Mouse (Mus musculus) liver, adult 2 months (tissue): Measurements from ENCODE around the gene Kpna7. TPM values are rescaled to one million over a fixed set of nuclear protein-coding genes. Genes with fewer than 3 reads are reported as not detected.
"Not testable (repeated sequence)": the region's sequence is repeated elsewhere in the genome, so short reads cannot be mapped to it uniquely, and the experiment has no call there.

Source experiments
- DNase-seq: peaks from one replicate; pipeline ENCODE4 v3.0.0-alpha.2; 2011; ENCODE audit warnings: low read depth, low spot score; ENCODE audit errors: extremely low read depth
- H3K27ac ChIP-seq: fragments of 200-500 bp; replicated peaks from 2 replicates; pipeline ENCODE4 v1.5.1; 2012; ENCODE audit warnings: low read depth, mild to moderate bottlenecking, control low read depth, inconsistent platforms, low read length; ENCODE audit not compliant: insufficient read depth
- H3K27me3 ChIP-seq: fragments of 200-500 bp; 2 replicates; pipeline ENCODE4 v1.6.1; 2012; ENCODE audit warnings: mild to moderate bottlenecking, moderate library complexity, low read length, inconsistent platforms; ENCODE audit not compliant: control insufficient read depth, insufficient read depth
- H3K36me3 ChIP-seq: fragments of 200-500 bp; 2 replicates; pipeline ENCODE4 v1.6.1; 2012; ENCODE audit warnings: low read length, inconsistent platforms; ENCODE audit not compliant: control insufficient read depth, insufficient read depth
- H3K4me1 ChIP-seq: fragments of 200-500 bp; 2 replicates; pipeline ENCODE4 v1.6.1; 2011; ENCODE audit warnings: low read length; ENCODE audit not compliant: control insufficient read depth, insufficient read depth
- H3K4me3 ChIP-seq: fragments of 200-500 bp; 2 replicates; pipeline ENCODE4 v1.5.1; 2011; ENCODE audit warnings: low read depth, mild to moderate bottlenecking, control low read depth, low read length, moderate library complexity; ENCODE audit not compliant: insufficient read depth
- H3K79me2 ChIP-seq: fragments of 200-500 bp; 2 replicates; pipeline ENCODE4 v1.6.1; 2012; ENCODE audit warnings: inconsistent platforms, mild to moderate bottlenecking, low read length, moderate library complexity; ENCODE audit not compliant: control insufficient read depth, insufficient read depth
- H3K9ac ChIP-seq: fragments of 200-500 bp; 2 replicates; pipeline ENCODE4 v1.6.1; 2012; ENCODE audit warnings: low read depth, mild to moderate bottlenecking, control low read depth, inconsistent platforms, low read length
- CTCF ChIP-seq: fragments of 200-500 bp; IDR thresholded peaks from 2 replicates; pipeline ENCODE4 v1.5.1; 2011; ENCODE audit warnings: low read depth, low read length, control low read depth
- POLR2A ChIP-seq: fragments of 200-500 bp; IDR thresholded peaks from 2 replicates; pipeline ENCODE4 v1.6.1; 2011; ENCODE audit warnings: low read length, control low read depth; ENCODE audit not compliant: insufficient read depth; ENCODE audit errors: extremely low read depth
- WGBS: fragments of 180-500 bp; shearing (Covaris S2); methylation state at CpG from one replicate; pipeline ENCODE4 v1.1.7; 2018; 5-methylcytosine and 5-hydroxymethylcytosine counted together
- polyA plus RNA-seq: library from polyadenylated mRNA; depleted of rRNA; stranded (reverse); fragments of >200 nt; gene quantifications from 2 replicates; pipeline ENCODE4 v1.2.3, GENCODE M21; 2012
- total RNA-seq: library from RNA; depleted of rRNA; stranded (reverse); fragments of >200 nt; gene quantifications from 2 replicates; pipeline ENCODE4 v1.2.3, GENCODE M21; 2014

Gene Kpna7
- total and polyA plus RNA-seq, 2 experiments: not detected

DNA sequence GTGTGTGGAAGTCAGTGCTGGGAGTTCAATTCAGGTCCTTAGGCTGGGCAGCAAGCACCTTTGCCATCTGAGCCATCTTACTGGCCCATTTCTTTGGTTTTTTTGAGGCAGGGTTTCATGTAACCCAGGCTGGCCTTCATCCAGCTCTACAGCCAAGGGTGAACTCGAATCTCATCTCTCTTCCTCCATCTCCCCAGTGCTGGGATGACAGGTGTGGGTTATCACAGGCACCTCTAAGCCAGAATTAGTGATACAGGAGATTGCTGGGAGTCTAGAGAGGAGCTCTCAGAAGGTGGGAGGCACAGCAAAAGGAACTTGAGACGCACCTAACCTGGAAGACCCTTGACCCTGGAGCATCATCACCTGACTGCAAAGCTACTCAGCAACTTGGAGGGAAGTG, 29.6 kb upstream of the Kpna7 start:
- WGBS: 23% methylated on average over 2 of the region's 2 CpGs
- Histone ChIP-seq H3K4me1 (peaks cover 2% of the 10 kb centered on the region; the same call in 1 of the 2 replicates), H3K27me3 (no peaks in the 10 kb centered on the region), H3K36me3 (0 out of 2 replicates have a peak, but pooled peaks cover 1% of the 10 kb centered on the region), H3K9ac (no peak overlapping the region), H3K79me2 (peaks cover 2% of the 10 kb centered on the region; the same call in 1 of the 2 replicates), H3K27ac (no peak overlapping the region), H3K4me3 (no peak overlapping the region)
- no peak for DNase-seq
- TF ChIP-seq CTCF (no peak), POLR2A (no peak)

DNA sequence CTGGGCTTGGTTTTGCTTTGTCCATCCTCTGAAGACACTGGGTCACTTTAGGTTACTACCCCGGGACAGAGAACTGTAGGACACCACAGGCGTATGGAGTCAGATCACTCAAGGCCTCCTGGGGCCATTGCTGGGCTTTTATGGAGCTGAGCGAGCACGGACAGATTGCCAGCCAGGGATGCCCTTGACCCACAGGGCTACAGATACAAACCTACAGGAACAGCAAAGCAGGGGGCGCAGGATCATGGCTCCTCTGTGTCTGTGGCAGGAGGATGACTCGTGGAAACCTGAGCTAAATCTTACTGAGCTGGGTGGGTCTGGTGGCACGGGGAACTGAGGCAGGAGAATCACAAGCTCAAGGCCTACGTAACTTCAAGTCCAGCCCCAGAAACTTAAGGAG, 28.7 kb upstream of the Kpna7 start:
- Histone ChIP-seq H3K9ac (no peak overlapping the region), H3K4me3 (no peak overlapping the region), H3K36me3 (peaks cover 7% of the 10 kb centered on the region), H3K79me2 (no peaks in the 10 kb centered on the region; the same call in 1 of the 2 replicates), H3K4me1 (peaks cover 2% of the 10 kb centered on the region; the same call in 1 of the 2 replicates), H3K27ac (no peak overlapping the region), H3K27me3 (no peaks in the 10 kb centered on the region)
- WGBS: 81% methylated on average over 8 of the region's 8 CpGs
- TF ChIP-seq CTCF (no peak), POLR2A (no peak)
- no peak for DNase-seq

DNA sequence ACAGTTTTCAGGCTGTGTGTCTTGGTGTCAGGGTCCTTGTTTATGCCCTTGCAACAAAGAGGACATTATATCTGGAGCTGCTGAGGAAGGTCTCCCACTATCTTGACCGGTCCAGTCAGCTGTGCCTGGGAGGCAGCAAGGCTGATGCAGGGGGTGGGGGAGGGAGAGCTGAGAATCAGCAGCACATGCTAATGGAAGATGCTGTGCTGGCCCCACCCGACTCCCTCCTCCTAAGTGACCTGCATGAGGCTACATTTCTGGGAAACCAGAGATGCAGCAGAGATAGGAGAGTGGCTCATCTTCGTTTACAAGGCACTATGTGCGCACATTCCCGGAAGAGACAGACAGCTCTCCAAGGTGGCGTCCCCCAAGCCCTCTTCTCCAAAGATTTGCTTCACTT, 26.6 kb upstream of the Kpna7 start:
- Histone ChIP-seq H3K9ac (no peak overlapping the region), H3K4me1 (no peaks in the 10 kb centered on the region; the same call in 1 of the 2 replicates), H3K4me3 (no peak overlapping the region), H3K27me3 (no peaks in the 10 kb centered on the region), H3K36me3 (peaks cover 15% of the 10 kb centered on the region), H3K79me2 (no peaks in the 10 kb centered on the region), H3K27ac (no peak overlapping the region)
- no peak for DNase-seq
- WGBS: 94% methylated on average over 6 of the region's 6 CpGs
- no peak for TF ChIP-seq CTCF
- TF ChIP-seq POLR2A: no peak

DNA sequence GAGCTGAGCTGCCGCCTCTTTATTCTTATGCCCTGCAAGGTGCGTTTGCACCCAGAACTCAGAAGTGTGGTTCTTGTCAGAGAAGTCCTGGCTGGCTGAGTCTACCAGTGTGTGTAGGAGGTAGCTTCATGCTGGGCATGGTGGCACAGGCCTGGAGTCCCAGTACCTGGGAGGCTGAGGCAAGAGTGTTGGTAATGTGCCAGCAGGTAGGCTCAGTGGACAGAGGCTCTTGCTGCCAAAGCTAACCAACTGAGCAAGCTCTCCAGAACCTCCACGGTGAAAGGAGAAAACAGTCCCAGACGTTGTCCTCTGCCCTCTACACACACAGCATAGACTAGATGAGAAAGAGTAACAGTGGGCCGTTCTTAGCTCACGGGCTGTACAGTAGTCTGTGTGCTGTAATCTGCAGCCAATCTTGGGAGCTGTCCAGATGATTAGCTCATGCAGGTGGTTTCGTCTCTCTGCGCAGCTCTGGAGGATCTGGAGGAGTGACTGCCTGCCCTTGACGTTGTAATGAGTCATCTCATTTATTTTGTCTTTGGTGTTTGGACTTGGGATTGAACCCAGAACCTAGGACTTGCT, 22.0 kb upstream of the Kpna7 start:
- Histone ChIP-seq H3K27me3 (no peaks in the 10 kb centered on the region), H3K79me2 (no peaks in the 10 kb centered on the region), H3K4me1 (no peaks in the 10 kb centered on the region), H3K27ac (no peak overlapping the region), H3K36me3 (peaks cover 34% of the 10 kb centered on the region), H3K4me3 (no peak overlapping the region), H3K9ac (no peak overlapping the region)
- TF ChIP-seq CTCF: no peak
- no peak for TF ChIP-seq POLR2A
- peak; percentile 58 for DNase-seq
- WGBS: 47% methylated on average over 9 of the region's 9 CpGs

DNA sequence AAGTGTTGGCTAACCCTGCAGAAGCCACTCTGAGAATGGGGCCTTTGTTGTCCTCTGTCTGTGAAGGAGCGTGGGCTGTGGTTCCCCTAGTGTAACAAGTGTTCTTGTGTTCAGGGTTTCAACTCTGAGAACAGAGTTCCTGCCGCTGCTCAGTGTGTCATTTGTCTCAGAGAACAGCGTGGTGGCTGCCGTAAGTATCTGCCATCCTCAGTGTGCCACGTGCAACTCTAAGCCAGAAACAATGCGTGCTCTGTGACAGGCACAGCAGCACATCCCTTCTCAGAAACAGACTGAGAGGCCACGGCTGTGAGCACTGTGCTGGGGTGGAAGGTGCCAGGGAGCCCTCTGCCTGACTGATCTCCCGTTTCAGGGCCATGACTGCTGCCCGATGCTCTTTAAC, 20.5 kb upstream of the Kpna7 start:
- no peak for DNase-seq
- Histone ChIP-seq H3K36me3 (peaks cover 41% of the 10 kb centered on the region), H3K27ac (no peak overlapping the region), H3K79me2 (no peaks in the 10 kb centered on the region), H3K9ac (no peak overlapping the region), H3K4me1 (no peaks in the 10 kb centered on the region), H3K4me3 (no peak overlapping the region), H3K27me3 (no peaks in the 10 kb centered on the region)
- TF ChIP-seq POLR2A: no peak
- no peak for TF ChIP-seq CTCF
- WGBS: 94% methylated on average over 9 of the region's 9 CpGs

DNA sequence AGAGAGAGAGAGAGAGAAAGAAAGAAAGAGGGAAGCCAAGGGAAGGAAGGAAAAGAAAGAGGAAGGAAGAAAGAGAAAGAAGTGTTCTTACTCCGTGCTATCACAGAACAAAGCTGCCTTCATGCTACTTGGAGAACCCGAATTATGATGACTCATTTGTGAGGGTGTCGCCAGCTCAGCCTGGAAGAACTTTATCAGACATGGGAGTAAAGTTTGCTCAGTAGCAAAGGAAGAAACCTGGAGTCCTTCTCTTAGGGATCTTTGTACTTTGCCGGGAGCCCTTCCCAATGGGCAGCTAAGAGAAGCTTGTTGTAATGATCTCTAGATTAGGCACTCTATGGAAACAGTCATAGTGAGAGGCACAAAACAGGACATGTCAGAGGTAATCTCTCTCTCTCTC, 18.9 kb upstream of the Kpna7 start:
- H3K36me3 ChIP-seq: peaks cover 42% of the 10 kb centered on the region
- no peak overlapping the region for H3K27ac ChIP-seq
- WGBS: 89% methylated on average over 4 of the region's 4 CpGs
- no peak for DNase-seq
- H3K27me3 ChIP-seq: no peaks in the 10 kb centered on the region
- no peak for TF ChIP-seq CTCF
- TF ChIP-seq POLR2A: no peak
- no peak overlapping the region for H3K4me3 ChIP-seq
- no peaks in the 10 kb centered on the region for H3K4me1 ChIP-seq
- H3K9ac ChIP-seq: no peak overlapping the region
- H3K79me2 ChIP-seq: no peaks in the 10 kb centered on the region

DNA sequence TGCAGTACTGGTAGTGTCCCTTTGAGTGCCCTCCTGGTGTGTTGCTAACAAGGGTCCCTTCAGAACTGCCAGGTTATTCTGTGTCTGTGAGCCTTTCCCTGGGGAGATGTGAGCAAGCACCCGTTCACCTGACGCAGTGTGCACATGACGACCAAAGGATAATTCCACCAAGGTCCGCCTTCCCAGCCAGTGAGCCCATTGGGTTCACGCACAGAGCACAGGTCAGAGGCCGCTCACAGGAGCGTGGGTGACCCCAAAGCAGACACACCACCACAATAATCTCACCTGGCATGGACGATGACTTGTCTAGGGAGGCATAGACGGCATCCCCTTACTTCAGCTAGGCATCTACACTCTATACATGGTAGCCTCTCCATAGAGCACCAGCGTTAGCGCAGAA, 17.6 kb upstream of the Kpna7 start:
- not testable (repeated sequence) for H3K9ac ChIP-seq, H3K4me1 ChIP-seq, H3K4me3 ChIP-seq, H3K27me3 ChIP-seq, H3K79me2 ChIP-seq, DNase-seq, H3K27ac ChIP-seq
- WGBS: over 99% methylated on average over 11 of the region's 11 CpGs
- H3K36me3 ChIP-seq: peaks cover 37% of the 10 kb centered on the region
